Mouse (Mus musculus) embryonic stem cell, embryonic (primary cell): Measurements from ENCODE around the gene Epx.

Experiments
- CTCF ChIA-PET, 4 experiments: fragments of 300-600 bp in 2 of 4; fragments of 350-600 bp in 2 of 4; sonication (Branson Sonifier 250); formaldehyde crosslinking; loops; one replicate each; lab custom pipeline; 2022; ENCODE audit warnings: inconsistent platforms in 2 of 4; lab: Charles Lee
- POLR2A ChIA-PET, 4 experiments: fragments of 300-600 bp in 2 of 4; fragments of 350-600 bp in 2 of 4; sonication (Branson Sonifier 250); formaldehyde crosslinking; loops; one replicate each; lab custom pipeline; 2022; ENCODE audit warnings: antibody characterized with exemption in 4 of 4, inconsistent platforms in 1 of 4; lab: Charles Lee

Gene Epx

DNA sequence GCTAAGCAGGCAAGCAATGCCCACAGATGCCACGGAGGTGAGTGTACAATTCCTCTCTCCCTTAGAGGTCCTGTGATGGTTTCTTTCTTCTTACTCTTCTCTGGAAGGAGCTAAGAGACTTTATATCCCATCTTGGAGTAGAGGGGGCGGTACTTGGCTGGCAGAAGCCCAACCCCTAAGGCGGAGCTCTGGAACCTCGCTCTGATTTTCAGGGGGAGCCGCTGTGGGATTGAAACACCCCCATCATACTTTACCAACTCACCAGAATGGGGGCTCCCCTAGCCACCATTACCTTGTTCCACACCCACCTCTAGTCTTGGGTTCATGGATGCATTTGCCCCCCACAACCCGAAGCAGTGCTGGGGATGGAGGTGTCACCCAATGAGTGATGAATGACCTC, at the start of gene Epx:
Gene Epx (minus strand): TSS at position 101 of the 400 bp plus-strand sequence.
- ChIA-PET POLR2A (interaction anchor here in 2 of 4 experiments (0.5 to 1.8 kb wide), 3 partner anchors 8 to 30 kb away, joined by 3 to 5 read pairs (median 4); no protein-coding TSS in a partner anchor), CTCF (interaction anchor here in 3 of 4 experiments (0.6 to 1.3 kb wide), 3 partner anchors 8 kb away, joined by 3 to 8 read pairs (median 4); no protein-coding TSS in a partner anchor)

DNA sequence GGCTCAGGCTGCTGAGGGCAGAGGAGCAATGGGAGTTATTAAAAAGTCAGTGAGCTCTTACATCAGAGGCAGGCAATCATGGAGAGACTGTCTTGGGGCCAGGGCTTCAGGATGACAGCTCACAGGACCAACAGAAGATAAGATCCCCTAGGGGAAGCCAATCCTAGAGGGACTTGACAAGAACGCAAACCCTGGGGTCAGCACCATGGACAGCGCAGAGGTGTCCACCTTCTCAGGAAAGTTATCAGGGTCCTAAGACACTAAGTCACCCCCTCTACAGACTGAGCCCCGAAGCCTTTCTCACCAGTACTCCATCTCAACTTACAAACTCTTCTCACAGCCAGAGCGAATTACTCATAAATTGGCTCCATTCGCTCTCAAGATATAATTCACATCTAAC, 45.6 kb upstream of the Epx start, which contains the start of gene Olfr464:
Gene Olfr464 (minus strand): TSS at position 2 of the 400 bp plus-strand sequence.
- POLR2A ChIA-PET = no interaction called here
- CTCF ChIA-PET = no interaction called here

DNA sequence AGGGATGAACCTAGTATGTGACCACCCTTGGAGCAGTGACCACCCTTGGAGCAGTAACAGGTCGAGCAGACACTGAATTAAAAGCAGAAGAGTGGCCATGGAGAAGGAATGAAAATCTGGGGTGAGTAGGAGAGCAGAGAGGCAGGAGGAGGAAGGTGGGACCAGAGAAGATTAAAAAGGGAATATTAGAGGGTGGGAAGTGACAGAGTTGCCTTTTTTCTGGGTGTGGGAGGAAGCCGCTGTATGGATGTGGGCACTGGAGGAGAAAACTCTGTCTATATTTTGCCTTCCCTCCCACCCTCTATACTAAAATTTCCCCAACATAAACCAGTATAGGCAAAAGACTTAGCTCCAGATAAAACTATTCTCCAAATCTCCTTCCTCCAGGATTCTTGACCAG, 45.0 kb upstream of the Epx start:
- ChIA-PET POLR2A (interaction anchor here in 2 of 4 experiments (0.6 kb wide), 2 partner anchors 72 to 263 kb away, joined by 3 to 5 read pairs; no protein-coding TSS in a partner anchor), CTCF (no interaction called here)

DNA sequence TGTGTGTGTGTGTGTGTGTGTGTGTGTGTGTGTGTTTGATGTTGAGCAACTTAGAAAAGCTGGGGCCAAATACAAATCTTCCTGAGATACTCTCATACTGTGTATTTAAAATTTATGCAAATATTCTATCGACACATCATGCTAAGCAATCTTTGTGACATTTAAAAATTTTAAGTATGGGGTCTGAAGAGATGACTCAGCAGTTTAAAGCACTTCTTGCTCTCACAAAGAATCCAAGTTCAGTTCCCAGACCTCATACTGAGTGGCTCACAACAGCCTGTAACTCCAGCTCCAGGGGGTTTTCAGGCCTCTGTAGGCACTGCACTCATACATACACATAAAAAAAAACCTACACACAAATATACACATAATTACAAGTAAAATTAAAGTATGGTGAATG, 40.7 kb upstream of the Epx start:
- POLR2A ChIA-PET = no interaction called here

DNA sequence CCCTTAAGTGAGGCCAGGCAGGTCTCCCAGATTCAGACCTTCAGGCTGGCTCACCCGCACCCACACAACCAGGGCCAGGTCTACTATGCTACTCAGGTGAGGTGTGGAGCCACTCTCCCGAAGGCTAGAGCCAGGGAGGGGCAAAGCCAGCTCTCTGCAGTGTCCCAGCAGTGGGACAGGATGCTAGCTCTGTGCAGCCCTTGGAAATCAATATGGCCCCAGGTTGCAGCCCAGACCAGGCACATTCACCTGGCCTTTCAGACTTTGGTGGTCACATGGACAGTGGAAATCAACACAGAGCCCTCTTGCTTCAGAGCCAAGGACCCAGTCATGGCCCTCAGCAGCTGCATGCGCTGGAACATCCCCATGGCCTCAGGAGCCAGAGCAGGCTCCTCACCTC, 29.0 kb upstream of the Epx start:
- POLR2A ChIA-PET = no interaction called here
- CTCF ChIA-PET = no interaction called here

More for the DNA sequence above, 40.7 kb upstream of the Epx start:
- CTCF ChIA-PET = interaction anchor here in 1 of 4 experiments (0.6 kb wide), 1 partner anchor 406 kb away, joined by 3 read pairs; no protein-coding TSS in a partner anchor

DNA sequence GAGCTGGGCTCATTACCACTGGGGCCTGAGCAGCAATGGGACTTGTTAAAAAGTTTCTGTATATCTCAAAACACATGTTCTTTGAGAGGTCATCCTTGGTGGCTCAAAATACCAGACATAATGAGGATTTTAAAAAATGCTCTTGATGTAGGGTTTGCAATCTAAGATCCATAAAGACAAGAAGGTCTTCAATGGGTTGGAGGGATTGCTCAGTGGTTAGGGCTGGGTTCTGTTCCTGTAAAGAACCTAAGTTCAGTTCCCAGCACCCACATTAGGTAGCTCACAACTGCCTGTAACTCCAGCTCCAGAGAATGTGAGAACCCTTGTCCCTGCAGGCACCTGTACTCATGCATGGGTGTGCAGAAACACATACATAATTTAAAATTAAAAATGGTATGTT, 22.0 kb upstream of the Epx start, which contains the start of gene Olfr463:
Gene Olfr463 (minus strand): TSS at position 101 of the 400 bp plus-strand sequence.
- POLR2A ChIA-PET = no interaction called here
- CTCF ChIA-PET = interaction anchor here in 2 of 4 experiments (1.0 to 1.1 kb wide), 2 partner anchors 14 to 30 kb away, joined by 3 to 5 read pairs; no protein-coding TSS in a partner anchor

DNA sequence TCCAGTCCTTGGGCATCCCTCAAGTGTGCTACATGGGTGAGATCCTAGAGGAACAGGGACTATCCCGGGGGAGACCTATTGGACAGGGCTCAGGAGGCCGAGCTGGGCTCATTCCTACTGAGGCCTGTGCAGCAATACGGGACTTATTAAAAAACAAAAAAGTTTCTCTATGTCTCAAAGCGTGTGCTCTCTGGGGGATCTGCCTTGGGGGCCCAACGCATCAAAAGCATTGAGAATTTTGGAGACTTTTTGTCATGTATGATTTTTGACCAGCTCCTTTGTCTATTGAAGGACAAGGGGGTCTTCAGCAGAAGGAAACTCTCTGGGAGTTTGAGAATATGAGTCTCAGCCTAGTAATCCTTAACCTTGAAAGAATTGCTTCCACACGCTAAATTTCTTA, 16.8 kb upstream of the Epx start, which contains the start of gene Olfr462:
Gene Olfr462 (minus strand): TSS at position 101 of the 400 bp plus-strand sequence.
- ChIA-PET CTCF (no interaction called here), POLR2A (interaction anchor here in 2 of 4 experiments (0.7 to 0.8 kb wide), 2 partner anchors 391 to 478 kb away, joined by 4 read pairs; no protein-coding TSS in a partner anchor)

DNA sequence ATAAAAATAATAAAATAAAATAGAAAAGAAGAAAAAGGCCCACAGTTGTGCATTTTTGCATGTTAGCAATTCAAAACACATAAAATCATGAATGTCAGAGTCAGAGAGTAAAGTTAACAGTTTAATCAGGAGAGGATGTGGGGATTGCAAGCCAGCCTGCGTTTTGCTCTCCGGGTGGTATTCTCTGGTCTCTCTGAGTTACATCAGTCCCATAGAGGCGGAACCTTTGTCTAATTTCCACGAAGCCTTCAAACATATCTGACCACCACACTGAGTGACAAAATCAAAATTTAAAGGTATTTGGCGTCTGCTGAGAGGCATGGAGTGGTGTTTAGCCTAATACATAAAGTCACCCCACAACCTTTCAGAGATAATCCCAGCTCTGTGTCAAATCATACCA, 9.5 kb upstream of the Epx start:
- CTCF ChIA-PET = no interaction called here
- POLR2A ChIA-PET = no interaction called here

DNA sequence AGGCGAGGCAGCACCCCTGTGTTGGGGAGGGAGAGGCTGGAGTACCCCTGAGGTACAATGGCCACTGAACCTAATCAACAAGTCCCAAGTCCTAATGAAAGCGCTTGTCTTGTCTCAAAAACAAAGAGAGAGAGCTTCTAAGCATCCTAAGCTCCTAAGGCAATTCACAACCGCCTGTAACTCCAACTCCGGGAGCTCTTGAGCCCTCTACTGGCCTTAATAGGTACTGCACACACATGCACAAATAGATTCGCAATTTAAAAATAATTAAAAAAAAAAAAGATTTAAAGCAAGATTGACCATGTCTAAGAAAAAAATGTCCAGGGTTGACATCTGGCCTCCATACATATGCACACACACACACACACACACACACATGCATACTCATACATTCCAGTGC, 8.2 kb upstream of the Epx start:
- CTCF ChIA-PET = interaction anchor here (0.5 to 3.0 kb wide), 73 partner anchors 8 to 1848 kb away, joined by 3 to 15 read pairs (median 4); partner anchors contain the start of genes Epx (in 2 of the 4), Mks1 (in 2 of the 4) and Olfr463 (in 1 of the 4)
- POLR2A ChIA-PET = interaction anchor here (0.6 to 1.5 kb wide), 11 partner anchors 8 to 594 kb away, joined by 3 to 6 read pairs (median 3); partner anchors contain the start of gene Epx (in 1 of the 4)

DNA sequence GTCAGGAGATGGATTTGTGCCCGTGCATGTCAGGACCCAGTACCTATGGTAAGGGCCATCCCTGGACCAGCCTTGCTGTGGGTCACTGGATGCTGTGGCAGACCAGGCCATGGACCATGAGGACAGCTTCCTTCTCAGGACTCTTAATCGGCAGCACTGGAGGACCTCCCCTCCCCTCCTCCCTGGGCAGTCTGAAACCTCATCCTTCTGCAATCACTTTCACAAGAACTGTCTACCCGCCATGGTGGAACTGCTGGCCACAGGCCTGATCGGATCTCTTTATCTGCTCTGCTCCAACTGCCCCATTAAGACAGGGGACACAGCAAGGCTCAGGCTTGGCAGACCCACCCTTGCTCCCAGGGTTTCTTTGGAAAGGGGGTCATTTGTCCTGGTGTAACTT, 6.4 kb upstream of the Epx start:
- ChIA-PET CTCF (interaction anchor here in 1 of 4 experiments (3.0 kb wide), 1 partner anchor 21 kb away, joined by 9 read pairs; no protein-coding TSS in a partner anchor), POLR2A (interaction anchor here in 1 of 4 experiments (0.5 kb wide), 1 partner anchor 133 kb away, joined by 3 read pairs; no protein-coding TSS in a partner anchor)

DNA sequence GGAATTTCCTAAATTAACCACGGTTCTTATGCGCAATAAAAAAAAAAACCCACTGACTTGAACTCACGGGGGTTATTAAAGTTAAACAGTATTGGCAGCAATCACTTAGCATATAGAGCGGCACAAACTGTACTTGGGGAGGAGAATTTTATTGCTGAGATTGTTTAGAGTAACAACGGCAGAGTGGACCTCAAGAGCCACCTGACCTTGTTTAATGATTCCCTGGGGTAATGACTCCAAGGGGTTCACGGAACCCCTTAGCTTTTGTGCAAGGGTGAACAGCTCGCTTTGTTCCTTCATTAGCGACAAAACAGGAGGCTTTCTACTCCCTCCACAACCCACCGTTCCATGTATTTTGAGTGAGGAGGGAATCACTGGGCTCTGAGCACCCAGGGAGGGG, 4.5 kb upstream of the Epx start:
- POLR2A ChIA-PET = interaction anchor here in 2 of 4 experiments (0.6 to 0.7 kb wide), 2 partner anchors 10 to 46 kb away, joined by 3 read pairs; no protein-coding TSS in a partner anchor
- CTCF ChIA-PET = interaction anchor here in 3 of 4 experiments (1.1 to 2.5 kb wide), 3 partner anchors 10 to 75 kb away, joined by 4 to 6 read pairs (median 5); no protein-coding TSS in a partner anchor

DNA sequence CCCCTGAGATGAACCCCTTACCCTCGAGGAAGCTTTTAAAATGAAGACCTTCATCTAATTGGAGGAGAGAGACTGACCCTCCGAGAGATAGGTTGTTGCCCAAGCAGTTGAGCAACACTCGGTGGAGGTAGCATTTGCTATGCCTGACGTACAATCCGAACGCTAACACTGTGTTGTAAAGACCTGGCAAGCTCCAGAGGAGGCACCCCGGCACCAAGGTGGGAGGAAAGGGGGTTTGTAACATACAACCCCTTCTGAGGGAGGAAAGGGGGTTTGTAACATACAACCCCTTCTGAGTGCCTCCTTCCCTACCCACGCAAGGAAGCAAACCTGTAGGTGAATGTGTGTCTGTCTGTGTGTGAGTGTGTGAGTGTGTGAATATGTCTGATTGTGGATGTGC, 3.6 kb downstream of the Epx start:
- ChIA-PET CTCF (interaction anchor here in 1 of 4 experiments (1.8 kb wide), 1 partner anchor 11 kb away, joined by 6 read pairs; no protein-coding TSS in a partner anchor), POLR2A (interaction anchor here in 2 of 4 experiments (0.8 to 1.4 kb wide), 3 partner anchors 9 to 25 kb away, joined by 3 to 4 read pairs (median 3); no protein-coding TSS in a partner anchor)

DNA sequence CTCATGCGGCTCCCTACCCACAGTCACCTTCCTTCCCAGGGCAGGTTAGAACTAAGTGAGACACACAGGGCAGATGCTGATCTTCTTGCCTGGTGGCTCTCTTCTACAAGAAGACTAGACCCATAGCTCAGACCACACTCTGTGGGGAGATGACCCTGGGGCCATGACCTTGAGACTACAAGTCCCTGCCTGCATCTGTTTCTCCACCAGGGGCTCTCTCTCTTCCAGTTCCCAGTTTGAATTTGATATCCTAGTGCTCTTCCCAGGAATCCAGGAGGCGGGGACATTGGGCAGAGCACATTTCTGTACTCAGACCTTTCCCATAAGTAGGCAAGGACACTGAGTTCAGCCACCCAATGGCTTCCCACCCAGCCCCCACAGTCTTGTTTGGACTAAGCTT, 5.2 kb downstream of the Epx start:
- POLR2A ChIA-PET = interaction anchor here in 3 of 4 experiments (0.5 to 2.2 kb wide), 8 partner anchors 9 to 177 kb away, joined by 3 to 8 read pairs (median 6); partner anchors contain the start of genes Mks1 (in 1 of the 3) and Srsf1 (in 1 of the 3)
- CTCF ChIA-PET = interaction anchor here in 3 of 4 experiments (0.5 to 2.1 kb wide), 11 partner anchors 9 to 150 kb away, joined by 3 to 14 read pairs (median 3); no protein-coding TSS in a partner anchor

DNA sequence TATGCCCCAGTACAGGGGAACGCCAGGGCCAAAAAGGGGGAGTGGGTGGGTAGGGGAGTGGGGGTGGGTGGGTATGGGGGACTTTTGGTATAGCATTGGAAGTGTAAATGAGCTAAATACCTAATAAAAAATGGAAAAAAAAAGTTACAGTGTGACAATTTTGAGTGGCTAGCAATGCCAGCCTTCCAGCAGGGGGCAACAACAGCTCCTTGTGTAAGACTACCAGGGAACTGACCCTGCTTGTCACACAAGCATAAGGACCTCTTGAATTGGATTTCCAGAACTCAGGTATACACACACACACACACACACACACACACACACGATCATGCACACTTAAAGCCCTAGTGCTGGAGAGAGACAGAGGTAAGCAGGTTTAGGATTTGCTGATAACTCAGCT, 8.4 kb downstream of the Epx start:
- CTCF ChIA-PET = interaction anchor here (0.6 to 1.7 kb wide), 23 partner anchors 9 to 350 kb away, joined by 3 to 10 read pairs (median 3); partner anchors contain the start of genes Mks1 (in 2 of the 4) and Olfr463 (in 1 of the 4)

DNA sequence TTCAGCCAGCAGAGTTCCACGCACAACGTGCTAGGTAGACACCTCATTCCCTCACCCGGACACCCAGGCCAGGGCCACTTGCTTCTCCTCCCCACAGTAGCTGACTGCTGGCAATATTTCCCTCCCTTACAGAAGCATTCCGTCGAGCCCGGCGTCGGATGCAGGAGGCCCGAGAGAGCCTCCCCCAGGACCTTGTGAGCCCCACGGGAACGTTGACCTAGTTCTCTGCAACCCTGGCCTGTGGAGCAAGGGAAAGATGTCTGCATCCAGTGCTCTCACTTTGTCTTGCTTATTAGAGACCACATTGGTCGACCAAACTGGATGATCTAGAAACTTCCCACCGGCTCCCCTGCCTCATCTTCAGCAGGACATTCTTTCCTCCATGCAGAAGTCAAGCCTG, 12.5 kb downstream of the Epx start:
- CTCF ChIA-PET = no interaction called here
- POLR2A ChIA-PET = interaction anchor here in 2 of 4 experiments (1.3 to 5.1 kb wide), 4 partner anchors 10 to 13 kb away, joined by 3 to 50 read pairs (median 12); partner anchors contain the start of gene Mks1 (in 1 of the 2)

More for the DNA sequence above, 8.4 kb downstream of the Epx start:
- POLR2A ChIA-PET = interaction anchor here in 3 of 4 experiments (0.7 to 1.1 kb wide), 6 partner anchors 16 to 559 kb away, joined by 3 to 4 read pairs (median 3); no protein-coding TSS in a partner anchor

DNA sequence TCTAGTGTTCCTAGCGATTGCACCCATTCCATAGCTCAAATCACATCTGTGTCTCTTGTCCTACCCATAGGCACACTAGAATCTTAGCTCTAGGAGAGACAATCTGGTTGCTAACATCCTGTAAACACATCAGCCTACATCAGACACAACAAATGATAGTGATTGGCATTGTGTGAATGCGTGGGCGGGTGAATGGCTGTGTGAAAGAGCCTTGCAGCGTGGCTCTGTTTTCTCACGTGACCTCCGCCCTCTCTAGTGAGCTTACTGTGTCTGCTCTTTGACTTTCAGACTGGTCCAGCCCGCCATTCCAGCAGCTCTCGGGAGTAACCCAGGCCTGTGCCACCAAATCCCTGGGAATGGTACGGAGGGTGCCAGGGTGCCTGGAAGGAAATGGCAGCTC, 14.9 kb downstream of the Epx start:
- ChIA-PET CTCF (interaction anchor here in 2 of 4 experiments (0.9 to 2.0 kb wide), 4 partner anchors 10 to 234 kb away, joined by 3 to 9 read pairs (median 4); no protein-coding TSS in a partner anchor), POLR2A (interaction anchor here in 3 of 4 experiments (0.8 to 5.1 kb wide), 12 partner anchors 8 to 268 kb away, joined by 3 to 50 read pairs (median 4); partner anchors contain the start of gene Mtmr4 (in 1 of the 3))

DNA sequence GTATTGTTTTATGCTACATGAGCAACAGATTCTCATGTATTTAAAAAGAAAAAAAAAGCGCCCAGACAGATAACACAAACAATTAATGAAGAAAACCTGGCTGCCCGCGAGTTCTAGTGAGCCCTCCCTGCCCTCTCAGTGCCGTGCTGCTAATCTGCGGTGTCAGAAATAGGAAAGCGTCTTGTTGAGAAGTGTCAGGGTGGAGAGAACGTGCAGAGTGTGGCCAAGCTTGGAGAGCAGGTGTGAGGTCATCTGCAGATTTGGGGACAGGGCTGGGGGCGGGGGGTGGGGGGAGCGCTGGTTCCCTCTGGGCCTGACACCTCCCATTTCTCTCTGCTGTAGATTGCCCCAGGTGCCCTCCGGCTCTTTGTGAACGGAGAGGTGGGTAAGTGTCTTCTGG, 16.1 kb downstream of the Epx start:
- POLR2A ChIA-PET = interaction anchor here in 3 of 4 experiments (1.1 to 5.1 kb wide), 7 partner anchors 10 to 267 kb away, joined by 3 to 50 read pairs (median 4); partner anchors contain the start of gene Mtmr4 (in 1 of the 3)
- CTCF ChIA-PET = no interaction called here

DNA sequence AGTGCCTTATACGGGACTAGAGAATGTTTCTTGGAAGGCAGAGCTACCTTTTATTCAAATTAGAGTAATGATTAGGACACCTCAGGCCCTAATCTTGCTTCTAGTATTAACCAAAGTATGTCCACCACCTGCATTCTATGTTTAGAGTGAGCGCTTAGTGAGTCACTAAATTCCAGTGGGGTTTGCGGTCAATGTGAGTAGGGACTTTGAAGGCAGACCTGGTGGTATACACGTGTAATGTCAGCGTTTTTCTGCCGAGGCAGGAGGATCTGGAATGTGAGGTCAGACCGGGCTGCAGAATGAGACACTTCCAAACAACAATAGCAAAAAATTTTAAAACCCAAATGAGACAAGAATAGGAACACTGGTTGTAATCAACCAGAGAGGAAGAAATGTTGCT, 20.8 kb downstream of the Epx start:
- CTCF ChIA-PET = interaction anchor here in 1 of 4 experiments (0.5 kb wide), 1 partner anchor 29 kb away, joined by 3 read pairs; no protein-coding TSS in a partner anchor
- POLR2A ChIA-PET = interaction anchor here in 2 of 4 experiments (0.6 to 1.9 kb wide), 3 partner anchors 10 to 202 kb away, joined by 3 to 9 read pairs (median 8); no protein-coding TSS in a partner anchor
